Mouse (Mus musculus): ENCODE results near the gene Znrf2. TPM values are rescaled to one million over a fixed set of nuclear protein-coding genes. Genes with fewer than 3 reads are reported as not detected.

Gene Znrf2
- total RNA-seq, 2 experiments from 2014 or later = 12.6 to 14.9 TPM

- DNase-seq = no peak
- Histone ChIP-seq H3K4me3 (no peak overlapping the region), H3K27ac (no peak overlapping the region)
- no peak for TF ChIP-seq CTCF (IDR thresholded peaks at IDR 0.05)
- intact Hi-C loops (cut with DNase I) = no loop called here
Measured at GRCm38 (mm10) chr6:54788493-54788892, 28.2 kb upstream of the Znrf2 start.

DNA sequence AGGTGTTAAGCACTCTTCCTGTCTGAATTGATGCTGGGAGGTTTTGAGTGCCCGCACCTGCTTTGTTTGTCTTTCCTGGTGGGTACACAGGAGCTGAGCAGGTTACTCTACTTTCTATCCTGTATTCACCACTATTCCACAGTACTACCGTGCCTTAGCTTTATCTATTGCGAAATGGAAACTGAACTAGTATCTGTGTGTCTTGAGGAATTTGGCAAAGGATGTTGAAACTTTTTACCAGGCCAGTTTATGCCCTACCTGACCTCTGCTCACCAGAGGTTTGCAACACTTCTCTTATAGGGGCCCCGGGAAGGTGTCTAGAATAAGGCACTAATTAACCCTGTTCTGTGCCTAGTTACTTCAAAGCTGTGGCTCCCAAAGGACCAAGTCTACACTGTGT, 27.6 kb upstream of the Znrf2 start:
- intact Hi-C loops (cut with DNase I) = no loop called here

DNA sequence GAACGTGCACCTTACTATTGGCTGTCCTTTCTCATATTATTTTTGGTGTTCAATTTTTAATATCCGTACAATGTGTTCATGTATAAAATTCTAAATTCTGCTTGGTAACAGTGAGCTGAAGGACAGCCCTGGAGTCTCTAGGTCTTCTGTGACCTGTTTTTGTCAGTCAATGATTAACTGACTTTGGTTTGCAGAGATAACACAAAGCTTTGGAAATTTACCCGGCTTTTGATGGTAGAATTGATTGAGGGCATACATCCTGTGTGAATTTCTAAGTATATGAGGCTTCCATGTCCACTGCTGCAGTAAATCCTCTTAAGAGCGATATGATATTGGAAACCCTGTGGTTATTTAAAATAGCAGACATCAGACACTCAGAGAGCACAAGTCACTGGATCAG, 26.6 kb upstream of the Znrf2 start:
- intact Hi-C loops (cut with DNase I) = no loop called here
- Histone ChIP-seq H3K27ac (no peak overlapping the region), H3K4me3 (no peak overlapping the region)
- TF ChIP-seq CTCF (IDR thresholded peaks at IDR 0.05) = no peak
- no peak for DNase-seq

More for the DNA sequence above, 27.6 kb upstream of the Znrf2 start:
- no peak for TF ChIP-seq CTCF (IDR thresholded peaks at IDR 0.05)
- no peak overlapping the region for H3K4me3 ChIP-seq
- H3K27ac ChIP-seq = no peak overlapping the region
- no peak for DNase-seq

- H3K4me3 ChIP-seq = no peak overlapping the region
- intact Hi-C loops (cut with DNase I) = no loop called here
- DNase-seq = no peak
- no peak for TF ChIP-seq CTCF (IDR thresholded peaks at IDR 0.05)
- no peak overlapping the region for H3K27ac ChIP-seq
Measured at GRCm38 (mm10) chr6:54793853-54794252, 22.9 kb upstream of the Znrf2 start.

DNA sequence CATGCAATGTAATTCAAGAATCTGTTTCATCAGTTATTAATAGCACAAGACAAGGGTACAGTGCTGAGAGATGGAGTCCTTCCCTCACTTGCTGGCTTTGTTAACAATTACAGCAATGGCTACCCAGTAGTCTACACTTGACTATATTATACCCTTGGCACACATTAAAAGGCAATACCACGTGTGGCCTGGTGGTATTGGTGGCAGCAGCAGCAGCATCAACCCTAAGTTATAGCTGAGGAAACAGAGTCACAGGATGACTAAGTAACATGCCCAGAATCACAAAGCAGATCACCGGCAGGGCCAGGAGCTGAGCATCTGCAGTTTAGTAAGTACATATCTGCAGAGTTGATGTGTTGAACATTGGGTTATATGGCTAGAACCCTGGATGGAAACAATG, 22.3 kb upstream of the Znrf2 start:
- H3K4me3 ChIP-seq = no peak overlapping the region
- no peak for DNase-seq
- intact Hi-C loops (cut with DNase I) = no loop called here
- H3K27ac ChIP-seq = no peak overlapping the region
- TF ChIP-seq CTCF (IDR thresholded peaks at IDR 0.05) = no peak

GRCm38 (mm10) chr6:54794991-54795390, 21.7 kb upstream of the Znrf2 start:
- no peak for DNase-seq
- TF ChIP-seq CTCF (IDR thresholded peaks at IDR 0.05) = no peak
- Histone ChIP-seq H3K4me3 (no peak overlapping the region), H3K27ac (no peak overlapping the region)
- intact Hi-C loops (cut with DNase I) = no loop called here

- H3K4me3 ChIP-seq = no peak overlapping the region
- no peak for TF ChIP-seq CTCF (IDR thresholded peaks at IDR 0.05)
- intact Hi-C loops (cut with DNase I) = no loop called here
- H3K27ac ChIP-seq = no peak overlapping the region
- DNase-seq = no peak
Measured at GRCm38 (mm10) chr6:54795971-54796370, 20.7 kb upstream of the Znrf2 start.

- intact Hi-C loops (cut with DNase I) = no loop called here
- DNase-seq = no peak
Measured at GRCm38 (mm10) chr6:54802348-54802747, 14.4 kb upstream of the Znrf2 start.

GRCm38 (mm10) chr6:54804066-54804864, 12.5 kb upstream of the Znrf2 start:
- no peak for TF ChIP-seq CTCF (IDR thresholded peaks at IDR 0.05)

More at GRCm38 (mm10) chr6:54802348-54802747, 14.4 kb upstream of the Znrf2 start:
- Histone ChIP-seq H3K27ac (no peak overlapping the region), H3K4me3 (no peak overlapping the region)
- no peak for TF ChIP-seq CTCF (IDR thresholded peaks at IDR 0.05)

DNA sequence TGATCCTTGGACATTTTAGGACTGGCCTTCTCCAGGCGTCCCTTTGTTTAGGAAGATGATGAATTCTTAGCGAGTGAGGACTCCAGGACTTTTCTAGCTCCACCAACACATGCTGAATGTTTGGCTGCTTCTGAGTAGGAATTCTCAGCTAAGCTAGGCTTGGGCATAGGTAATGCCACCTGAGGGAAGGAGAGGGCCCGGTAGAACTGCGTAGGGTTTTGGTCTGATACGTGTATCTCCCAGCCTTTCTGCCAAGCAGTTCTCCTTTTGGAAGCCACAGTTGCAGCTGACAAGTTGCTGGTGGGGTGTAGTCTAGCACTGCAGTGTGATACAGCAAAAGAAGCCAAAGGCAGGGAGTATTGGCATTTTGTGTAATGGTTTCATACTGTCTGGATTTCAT, 10.9 kb upstream of the Znrf2 start:
- DNase-seq = no peak
- no peak for TF ChIP-seq CTCF (IDR thresholded peaks at IDR 0.05)
- Histone ChIP-seq H3K27ac (no peak overlapping the region), H3K4me3 (no peak overlapping the region)
- intact Hi-C loops (cut with DNase I) = loop anchor here (5.0 kb wide), 1 partner anchor 98 kb away; no protein-coding TSS in a partner anchor

More at GRCm38 (mm10) chr6:54804066-54804864, 12.5 kb upstream of the Znrf2 start:
- no peak for DNase-seq
- H3K4me3 ChIP-seq = no peak overlapping the region
- H3K27ac ChIP-seq = no peak overlapping the region
- intact Hi-C loops (cut with DNase I) = no loop called here

DNA sequence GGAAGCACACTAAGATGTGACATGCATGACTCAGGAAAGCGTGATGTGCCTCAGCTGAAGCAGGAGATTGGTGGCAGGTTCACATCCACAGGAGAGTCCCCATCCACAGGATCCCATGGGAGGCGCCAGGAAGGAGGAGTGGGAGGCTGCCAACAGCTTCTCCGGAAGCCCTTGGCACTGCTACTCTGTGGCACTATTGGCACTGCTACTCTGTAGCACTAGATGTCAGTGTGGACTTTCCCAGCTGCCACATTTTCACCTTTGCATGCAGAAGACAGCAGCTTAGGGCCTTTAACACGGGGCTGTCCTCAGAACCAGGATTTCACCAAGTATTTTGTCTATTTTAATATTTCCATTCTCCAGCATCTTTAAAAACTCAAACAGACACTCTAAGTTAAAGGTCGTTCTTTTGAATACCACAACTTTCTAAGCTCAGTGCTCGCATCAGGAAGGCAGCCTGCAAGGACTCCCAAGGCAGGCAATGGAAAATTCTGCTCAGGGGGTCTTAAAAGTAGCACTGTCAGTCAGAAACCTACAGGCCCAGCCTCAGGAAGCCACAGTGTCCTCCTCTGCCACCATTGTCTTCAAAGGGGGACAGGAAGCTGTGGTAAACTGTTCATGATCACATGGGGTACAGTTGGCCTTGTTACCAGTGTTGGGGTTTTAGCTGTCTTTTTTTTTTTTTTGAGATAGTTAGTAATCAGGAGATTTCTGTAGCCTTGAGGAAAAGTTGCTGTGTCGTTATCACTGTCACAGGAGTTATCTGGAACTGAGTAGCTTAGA, 7.0 kb upstream of the Znrf2 start:
- DNase-seq = peak; percentile 54

DNA sequence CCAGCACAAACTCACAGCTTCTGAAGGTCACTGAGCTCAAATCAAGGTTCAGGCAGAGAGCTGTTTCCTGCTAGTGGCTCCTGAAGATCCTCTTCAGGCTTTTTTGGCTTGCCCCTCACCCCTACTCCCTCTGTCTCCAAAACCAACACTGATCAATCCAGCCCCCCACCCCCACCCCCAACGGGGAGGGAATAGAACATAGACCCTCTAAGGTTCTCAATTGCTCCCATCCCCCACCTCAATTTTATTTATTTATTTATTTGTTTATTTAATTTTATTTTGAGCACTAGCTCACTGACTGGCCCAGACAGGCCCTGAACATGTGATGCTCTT, 6.4 kb upstream of the Znrf2 start:
- TF ChIP-seq CTCF (IDR thresholded peaks at IDR 0.05) = no peak
- Histone ChIP-seq H3K27ac (no peak overlapping the region), H3K4me3 (no peak overlapping the region)
- intact Hi-C loops (cut with DNase I) = loop anchor here (5.0 kb wide), 2 partner anchors 162 to 227 kb away; partner anchors contain the start of genes Gars and Nod1
- no peak for DNase-seq

More for the DNA sequence above, 7.0 kb upstream of the Znrf2 start:
- no peak overlapping the region for H3K27ac ChIP-seq
- intact Hi-C loops (cut with DNase I) = loop anchor here (5.0 kb wide), 3 partner anchors 102 to 228 kb away; partner anchors contain the start of genes Gars and Nod1
- peak; percentile 65 for TF ChIP-seq CTCF (IDR thresholded peaks at IDR 0.05)
- H3K4me3 ChIP-seq = no peak overlapping the region
